Mouse (Mus musculus) thymus, adult 2 months (tissue): ENCODE measurements at regions not wholly inside any gene's neighbourhood (a gene's known extent, or its start where the extent isn't known, plus 50 kb on each side); places are given as distances from the start of the nearest gene placed in this dataset.

Source experiments
- CTCF ChIP-seq: fragments of 200-500 bp; IDR thresholded peaks from 2 replicates; pipeline ENCODE4 v1.5.1; 2012; ENCODE audit warnings: mild to moderate bottlenecking, control low read depth, low read length, moderate library complexity, borderline replicate concordance; ENCODE audit not compliant: control insufficient read depth, poor library complexity, insufficient read depth; ENCODE audit errors: extremely low read depth
- POLR2A ChIP-seq: fragments of 200-500 bp; IDR thresholded peaks from 2 replicates; pipeline ENCODE4 v1.6.1; 2012; ENCODE audit warnings: mild to moderate bottlenecking, low read length, control low read depth, moderate library complexity; ENCODE audit not compliant: control insufficient read depth, poor library complexity, insufficient read depth; ENCODE audit errors: extremely low read depth

DNA sequence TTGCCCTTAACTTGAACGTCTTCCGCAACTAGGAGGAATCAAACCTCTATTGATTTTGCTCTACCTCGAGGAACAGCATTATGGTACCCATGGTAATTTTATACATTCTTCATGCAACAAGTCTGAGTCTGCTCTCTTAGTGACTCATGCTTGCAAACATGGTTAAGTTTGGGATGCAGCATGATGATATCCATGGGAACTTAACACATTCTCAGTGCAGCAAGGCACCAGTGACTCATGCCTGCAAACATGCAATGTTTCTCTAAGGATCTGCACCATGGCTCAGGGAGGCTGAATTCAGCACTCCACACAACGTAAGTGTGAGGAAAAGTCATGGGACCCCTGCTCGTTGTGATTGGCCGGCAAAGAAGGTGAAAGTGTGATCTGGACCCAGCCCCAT lies 487.1 kb upstream of the Kdm8 start:
- TF ChIP-seq POLR2A (no peak), CTCF (no peak)
